Mouse (Mus musculus) heart, embryonic 12.5 days (tissue): ENCODE data around the gene Usp38. TPM values are rescaled to one million over a fixed set of nuclear protein-coding genes. Genes with fewer than 3 reads are reported as not detected.

Experiments
- ATAC-seq: fragments of 200-750 bp; cut with Nextera tagmentation; 2 replicates; pipeline ENCODE4 v1.8.0; 2017; ENCODE audit warnings: moderate TSS enrichment, moderate library complexity; ENCODE audit not compliant: insufficient number of reproducible peaks, low FRiP score
- H3K27ac ChIP-seq: fragments of 300-500 bp; sonication (generic); 2 replicates; pipeline ENCODE4 v1.5.1; 2016; ENCODE audit warnings: mild to moderate bottlenecking, moderate library complexity; ENCODE audit not compliant: poor library complexity, severe bottlenecking
- H3K27me3 ChIP-seq: fragments of 300-500 bp; sonication (generic); replicated peaks from 2 replicates; pipeline ENCODE4 v1.6.1; 2016; ENCODE audit warnings: mild to moderate bottlenecking, moderate library complexity
- H3K36me3 ChIP-seq: fragments of 300-500 bp; sonication (generic); 2 replicates; pipeline ENCODE4 v1.6.1; 2016; ENCODE audit warnings: mild to moderate bottlenecking, moderate library complexity
- H3K4me1 ChIP-seq: fragments of 300-500 bp; sonication (generic); replicated peaks from 2 replicates; pipeline ENCODE4 v1.6.1; 2016; ENCODE audit warnings: mild to moderate bottlenecking
- H3K4me2 ChIP-seq: fragments of 300-500 bp; sonication (generic); 2 replicates; pipeline ENCODE4 v1.6.1; 2016; ENCODE audit warnings: mild to moderate bottlenecking, moderate library complexity
- H3K4me3 ChIP-seq: fragments of 300-500 bp; sonication (generic); 2 replicates; pipeline ENCODE4 v1.5.1; 2016; ENCODE audit warnings: mild to moderate bottlenecking
- H3K9ac ChIP-seq: fragments of 300-500 bp; sonication (generic); 2 replicates; pipeline ENCODE4 v1.6.1; 2016; ENCODE audit warnings: mild to moderate bottlenecking, moderate library complexity
- H3K9me3 ChIP-seq: fragments of 300-500 bp; sonication (generic); replicated peaks from 2 replicates; pipeline ENCODE4 v1.6.1; 2016; ENCODE audit warnings: mild to moderate bottlenecking, moderate library complexity
- whole genome bisulfite sequencing: fragments of 180-500 bp; shearing (Covaris S2); methylation state at CpG from one replicate; pipeline ENCODE4 v1.1.7; 2016; 5-methylcytosine and 5-hydroxymethylcytosine counted together
- polyA plus RNA-seq: library from polyadenylated mRNA; unstranded; fragments of >200 nt; fragmentation: Nextera tagmentation; extraction: Ambion mirVana; gene quantifications from 2 replicates; pipeline ENCODE4 v1.2.1, GENCODE M21; 2016

The Usp38 gene
- polyA plus RNA-seq, 1 experiment from 2014 or later = 21.5 TPM

- ATAC-seq = no peak
- no peak overlapping the region for H3K4me2 ChIP-seq
- H3K27me3 ChIP-seq = no peaks in the 10 kb centered on the region
- no peaks in the 10 kb centered on the region for H3K4me1 ChIP-seq
- 33% methylated on average over 1 of the region's 1 CpGs for WGBS
- no peak overlapping the region for H3K4me3 ChIP-seq
- no peaks in the 10 kb centered on the region for H3K9me3 ChIP-seq
- no peak overlapping the region for H3K27ac ChIP-seq
- H3K36me3 ChIP-seq = peaks cover 64% of the 10 kb centered on the region
- H3K9ac ChIP-seq = no peak overlapping the region
These were observed 18.1 kb downstream of the Usp38 start for GRCm38 (mm10) chr8:80996632-80997031.

GRCm38 (mm10) chr8:80991937-80992336 lies 22.8 kb downstream of the Usp38 start:
- ATAC-seq = peak; percentile 73; the same call in 1 of the 2 replicates
- H3K27me3 ChIP-seq = no peaks in the 10 kb centered on the region

GRCm38 (mm10) chr8:80982829-80983228 lies 31.9 kb downstream of the Usp38 start:
- no peak overlapping the region for H3K4me3 ChIP-seq
- WGBS = 67% methylated on average over 4 of the region's 4 CpGs
- H3K9ac ChIP-seq = no peak overlapping the region
- no peaks in the 10 kb centered on the region for H3K27me3 ChIP-seq
- H3K9me3 ChIP-seq = 0 out of 2 replicates have a peak, but pooled peaks cover 5% of the 10 kb centered on the region
- peaks cover 70% of the 10 kb centered on the region for H3K36me3 ChIP-seq
- ATAC-seq = no peak
- 0 out of 2 replicates have a peak, but pooled peaks cover 3% of the 10 kb centered on the region for H3K4me1 ChIP-seq
- no peak overlapping the region for H3K4me2 ChIP-seq
- no peak overlapping the region for H3K27ac ChIP-seq

More at GRCm38 (mm10) chr8:80991937-80992336, 22.8 kb downstream of the Usp38 start:
- H3K27ac ChIP-seq = no peak overlapping the region
- no peaks in the 10 kb centered on the region for H3K9me3 ChIP-seq
- no peak overlapping the region for H3K4me2 ChIP-seq
- 44% methylated on average over 3 of the region's 3 CpGs for WGBS
- no peaks in the 10 kb centered on the region for H3K4me1 ChIP-seq
- H3K9ac ChIP-seq = no peak overlapping the region
- no peak overlapping the region for H3K4me3 ChIP-seq
- H3K36me3 ChIP-seq = peaks cover 67% of the 10 kb centered on the region

GRCm38 (mm10) chr8:80981696-80982095 lies 33.0 kb downstream of the Usp38 start:
- 0 out of 2 replicates have a peak, but pooled peaks cover 3% of the 10 kb centered on the region for H3K4me1 ChIP-seq
- H3K4me2 ChIP-seq = no peak overlapping the region
- H3K4me3 ChIP-seq = no peak overlapping the region
- no peak overlapping the region for H3K9ac ChIP-seq
- ATAC-seq = no peak
- no peak overlapping the region for H3K27ac ChIP-seq
- H3K27me3 ChIP-seq = no peaks in the 10 kb centered on the region
- peaks cover 60% of the 10 kb centered on the region for H3K36me3 ChIP-seq
- WGBS = 85% methylated on average over 9 of the region's 9 CpGs
- H3K9me3 ChIP-seq = 0 out of 2 replicates have a peak, but pooled peaks cover 5% of the 10 kb centered on the region

- Histone ChIP-seq H3K9me3 (0 out of 2 replicates have a peak, but pooled peaks cover 2% of the 10 kb centered on the region), H3K4me1 (0 out of 2 replicates have a peak, but pooled peaks cover 3% of the 10 kb centered on the region), H3K4me2 (no peak overlapping the region), H3K9ac (no peak overlapping the region), H3K27ac (no peak overlapping the region), H3K4me3 (no peak overlapping the region), H3K27me3 (no peaks in the 10 kb centered on the region), H3K36me3 (peaks cover 45% of the 10 kb centered on the region)
- no peak for ATAC-seq
- 89% methylated on average over 4 of the region's 4 CpGs for WGBS
These were observed 34.7 kb downstream of the Usp38 start for GRCm38 (mm10) chr8:80980063-80980462.

GRCm38 (mm10) chr8:80977231-80977630 lies 37.5 kb downstream of the Usp38 start:
- no peak overlapping the region for H3K4me2 ChIP-seq
- H3K27ac ChIP-seq = no peak overlapping the region
- H3K27me3 ChIP-seq = no peaks in the 10 kb centered on the region
- H3K9me3 ChIP-seq = 0 out of 2 replicates have a peak, but pooled peaks cover 2% of the 10 kb centered on the region
- WGBS = 82% methylated on average over 1 of the region's 1 CpGs
- H3K9ac ChIP-seq = no peak overlapping the region
- H3K4me3 ChIP-seq = no peak overlapping the region
- H3K36me3 ChIP-seq = peaks cover 27% of the 10 kb centered on the region
- ATAC-seq = no peak
- no peaks in the 10 kb centered on the region for H3K4me1 ChIP-seq

GRCm38 (mm10) chr8:80971150-80971549 lies 43.6 kb downstream of the Usp38 start:
- no peaks in the 10 kb centered on the region for H3K36me3 ChIP-seq
- H3K27ac ChIP-seq = no peak overlapping the region
- 82% methylated on average over 9 of the region's 9 CpGs for WGBS
- no peak overlapping the region for H3K4me2 ChIP-seq
- no peaks in the 10 kb centered on the region for H3K27me3 ChIP-seq
- H3K4me1 ChIP-seq = no peaks in the 10 kb centered on the region
- H3K9ac ChIP-seq = no peak overlapping the region
- no peaks in the 10 kb centered on the region for H3K9me3 ChIP-seq
- ATAC-seq = no peak
- H3K4me3 ChIP-seq = no peak overlapping the region

- Histone ChIP-seq H3K4me2 (no peak overlapping the region), H3K9me3 (no peaks in the 10 kb centered on the region), H3K27me3 (no peaks in the 10 kb centered on the region), H3K27ac (no peak overlapping the region), H3K4me1 (no peaks in the 10 kb centered on the region), H3K4me3 (no peak overlapping the region), H3K36me3 (no peaks in the 10 kb centered on the region), H3K9ac (no peak overlapping the region)
- WGBS = 83% methylated on average over 11 of the region's 11 CpGs
- ATAC-seq = no peak
These were observed 44.6 kb downstream of the Usp38 start for GRCm38 (mm10) chr8:80970000-80970685.

- H3K27me3 ChIP-seq = no peaks in the 10 kb centered on the region
- WGBS = 81% methylated on average over 5 of the region's 5 CpGs
- no peak overlapping the region for H3K4me3 ChIP-seq
- no peak overlapping the region for H3K4me2 ChIP-seq
- no peaks in the 10 kb centered on the region for H3K36me3 ChIP-seq
- no peak for ATAC-seq
- peaks cover 2% of the 10 kb centered on the region for H3K9me3 ChIP-seq
- no peaks in the 10 kb centered on the region for H3K4me1 ChIP-seq
- H3K27ac ChIP-seq = no peak overlapping the region
- no peak overlapping the region for H3K9ac ChIP-seq
These were observed 45.3 kb downstream of the Usp38 start for GRCm38 (mm10) chr8:80969423-80969822.

- no peak for ATAC-seq
These were observed 51.6 kb downstream of the Usp38 start for GRCm38 (mm10) chr8:80963095-80963494.

GRCm38 (mm10) chr8:80962592-80962983 lies 52.1 kb downstream of the Usp38 start:
- no peak overlapping the region for H3K27ac ChIP-seq
- H3K4me2 ChIP-seq = no peak overlapping the region
- H3K9ac ChIP-seq = no peak overlapping the region
- peaks cover 4% of the 10 kb centered on the region for H3K9me3 ChIP-seq
- 0 out of 2 replicates have a peak, but pooled peaks cover 2% of the 10 kb centered on the region for H3K4me1 ChIP-seq
- 86% methylated on average over 5 of the region's 5 CpGs for WGBS
- H3K27me3 ChIP-seq = no peaks in the 10 kb centered on the region
- no peak overlapping the region for H3K4me3 ChIP-seq
- ATAC-seq = no peak
- no peaks in the 10 kb centered on the region for H3K36me3 ChIP-seq

More at GRCm38 (mm10) chr8:80963095-80963494, 51.6 kb downstream of the Usp38 start:
- Histone ChIP-seq H3K4me3 (no peak overlapping the region), H3K9ac (no peak overlapping the region), H3K4me1 (0 out of 2 replicates have a peak, but pooled peaks cover 2% of the 10 kb centered on the region), H3K27me3 (no peaks in the 10 kb centered on the region), H3K27ac (no peak overlapping the region), H3K9me3 (peaks cover 4% of the 10 kb centered on the region), H3K4me2 (no peak overlapping the region), H3K36me3 (no peaks in the 10 kb centered on the region)
- WGBS = 86% methylated on average over 3 of the region's 3 CpGs
